Mouse (Mus musculus) intestine, postnatal 0 days (tissue): Measurements from ENCODE around the gene Itgb3. TPM values are rescaled to one million over a fixed set of nuclear protein-coding genes. Genes with fewer than 3 reads are reported as not detected.

Source experiments
- ATAC-seq: fragments of 200-750 bp; cut with Nextera tagmentation; 2 replicates; pipeline ENCODE4 v1.8.0; 2017; ENCODE audit warnings: mild to moderate bottlenecking, moderate TSS enrichment, moderate library complexity
- H3K27ac ChIP-seq: fragments of 300-500 bp; sonication (generic); 2 replicates; pipeline ENCODE4 v1.5.1; 2014; ENCODE audit warnings: mild to moderate bottlenecking, low read depth, low read length, moderate library complexity
- H3K27me3 ChIP-seq: fragments of 300-500 bp; sonication (generic); replicated peaks from 2 replicates; pipeline ENCODE4 v1.6.1; 2014; ENCODE audit warnings: low read length, mixed read lengths; ENCODE audit not compliant: control insufficient read depth, insufficient read depth
- H3K36me3 ChIP-seq: fragments of 300-500 bp; sonication (generic); 2 replicates; pipeline ENCODE4 v1.6.1; 2014; ENCODE audit warnings: mild to moderate bottlenecking, moderate library complexity; ENCODE audit not compliant: control insufficient read depth, insufficient read depth
- H3K4me1 ChIP-seq: fragments of 300-500 bp; sonication (generic); replicated peaks from 2 replicates; pipeline ENCODE4 v1.6.1; 2014; ENCODE audit warnings: antibody characterized with exemption, low read length, mixed read lengths; ENCODE audit not compliant: control insufficient read depth, insufficient read depth
- H3K4me2 ChIP-seq: fragments of 300-500 bp; sonication (generic); replicated peaks from 2 replicates; pipeline ENCODE4 v1.6.1; 2014; ENCODE audit warnings: low read depth, mild to moderate bottlenecking, moderate library complexity
- H3K4me3 ChIP-seq: fragments of 300-500 bp; sonication (generic); 2 replicates; pipeline ENCODE4 v1.5.1; 2014; ENCODE audit warnings: low read depth, low read length
- H3K9ac ChIP-seq: fragments of 300-500 bp; sonication (generic); 2 replicates; pipeline ENCODE4 v1.6.1; 2014; ENCODE audit warnings: mild to moderate bottlenecking, low read depth, low read length
- H3K9me3 ChIP-seq: fragments of 300-500 bp; sonication (generic); 2 replicates; pipeline ENCODE4 v1.6.1; 2016; ENCODE audit warnings: mixed run types; ENCODE audit not compliant: control insufficient read depth
- CTCF ChIP-seq: sonication (generic); IDR thresholded peaks from 2 replicates; pipeline ENCODE4 v1.5.1; 2016; ENCODE audit warnings: low read depth, mild to moderate bottlenecking, control low read depth, antibody characterized with exemption, moderate library complexity
- WGBS: fragments of 180-500 bp; shearing (Covaris S2); extraction: QIAGEN DNeasy Blood & Tissue Kit; methylation state at CpG from one replicate; pipeline ENCODE4 v1.1.7; 2014; 5-methylcytosine and 5-hydroxymethylcytosine counted together
- polyA plus RNA-seq: library from polyadenylated mRNA; unstranded; fragments of >200 nt; fragmentation: Nextera tagmentation; extraction: Ambion mirVana; gene quantifications from 2 replicates; pipeline ENCODE4 v1.2.1, GENCODE M21; 2015

Gene Itgb3
- polyA plus RNA-seq, 1 experiment from 2014 or later, result 5.3 TPM

DNA sequence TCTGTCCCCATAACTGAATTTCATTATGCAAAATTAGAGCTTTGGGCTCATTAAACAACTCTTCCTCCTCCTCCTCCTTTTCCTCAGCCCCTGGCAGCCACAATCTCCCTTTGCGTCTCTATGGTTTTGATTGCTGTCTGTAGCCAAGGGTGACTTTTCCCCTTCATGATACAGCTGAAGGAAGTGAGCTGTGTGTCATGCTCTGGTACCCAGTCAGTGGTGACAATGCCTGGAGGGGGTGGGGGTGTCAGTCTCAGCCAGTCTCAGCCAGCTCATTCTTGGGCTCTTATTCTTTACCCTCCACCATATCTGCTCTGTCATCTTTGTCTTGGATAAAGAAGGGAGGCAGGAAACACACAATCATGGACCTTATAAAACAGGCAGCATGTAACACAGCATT is 23.5 kb downstream of the Itgb3 start:
- WGBS, result 68% methylated on average over 1 of the region's 1 CpGs
- Histone ChIP-seq H3K27ac (no peak overlapping the region), H3K4me1 (no peaks in the 10 kb centered on the region), H3K9me3 (no peaks in the 10 kb centered on the region), H3K27me3 (no peaks in the 10 kb centered on the region), H3K4me3 (no peak overlapping the region), H3K36me3 (0 out of 2 replicates have a peak, but pooled peaks cover 5% of the 10 kb centered on the region), H3K4me2 (no peak overlapping the region), H3K9ac (no peak overlapping the region)
- TF ChIP-seq CTCF, result no peak
- no peak for ATAC-seq

- Histone ChIP-seq H3K4me1 (no peaks in the 10 kb centered on the region), H3K36me3 (peaks cover 13% of the 10 kb centered on the region; the same call in 1 of the 2 replicates), H3K4me3 (no peak overlapping the region), H3K27me3 (no peaks in the 10 kb centered on the region), H3K4me2 (no peak overlapping the region), H3K27ac (no peak overlapping the region), H3K9ac (no peak overlapping the region), H3K9me3 (no peaks in the 10 kb centered on the region)
- WGBS, result 88% methylated on average over 14 of the region's 14 CpGs
- no peak for TF ChIP-seq CTCF
- no peak for ATAC-seq
Measured at GRCm38 (mm10) chr11:104637010-104637409, 29.2 kb downstream of the Itgb3 start.

GRCm38 (mm10) chr11:104638006-104638405 is 30.2 kb downstream of the Itgb3 start:
- H3K27me3 ChIP-seq, result no peaks in the 10 kb centered on the region
- 75% methylated on average over 5 of the region's 5 CpGs for WGBS
- no peak overlapping the region for H3K4me3 ChIP-seq
- no peak overlapping the region for H3K27ac ChIP-seq
- H3K9ac ChIP-seq, result no peak overlapping the region
- no peaks in the 10 kb centered on the region for H3K4me1 ChIP-seq
- ATAC-seq, result no peak
- H3K4me2 ChIP-seq, result no peak overlapping the region
- no peaks in the 10 kb centered on the region for H3K9me3 ChIP-seq
- H3K36me3 ChIP-seq, result peaks cover 13% of the 10 kb centered on the region; the same call in 1 of the 2 replicates
- TF ChIP-seq CTCF, result no peak

GRCm38 (mm10) chr11:104638906-104639305 is 31.1 kb downstream of the Itgb3 start:
- H3K9ac ChIP-seq, result no peak overlapping the region
- ATAC-seq, result no peak
- no peak overlapping the region for H3K27ac ChIP-seq
- no peak for TF ChIP-seq CTCF
- H3K27me3 ChIP-seq, result no peaks in the 10 kb centered on the region
- no peaks in the 10 kb centered on the region for H3K4me1 ChIP-seq
- no peak overlapping the region for H3K4me2 ChIP-seq
- H3K36me3 ChIP-seq, result peaks cover 13% of the 10 kb centered on the region; the same call in 1 of the 2 replicates
- H3K9me3 ChIP-seq, result no peaks in the 10 kb centered on the region
- H3K4me3 ChIP-seq, result no peak overlapping the region
- 57% methylated on average over 2 of the region's 2 CpGs for WGBS

DNA sequence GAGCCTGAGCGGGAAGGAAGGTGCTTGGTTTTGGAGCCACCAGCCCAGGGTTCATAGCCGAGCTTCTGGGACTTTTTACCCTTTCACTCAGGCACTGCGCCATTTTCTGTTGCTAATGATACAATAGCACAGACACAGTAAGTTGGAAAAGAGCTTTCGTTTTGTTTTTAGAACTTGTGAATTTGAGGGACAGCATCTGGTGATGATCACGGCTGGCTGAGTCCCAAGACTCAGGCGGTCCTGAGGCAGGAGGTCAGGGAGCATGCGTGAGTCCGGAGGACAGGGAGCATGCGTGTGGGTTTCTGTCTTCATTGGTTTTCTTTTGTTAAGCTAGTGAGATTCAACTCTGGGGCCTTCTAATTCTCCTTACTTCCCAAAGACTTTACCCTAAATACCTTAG is 31.8 kb downstream of the Itgb3 start:
- no peak for ATAC-seq
- no peak for TF ChIP-seq CTCF
- H3K4me1 ChIP-seq, result no peaks in the 10 kb centered on the region
- WGBS, result 72% methylated on average over 9 of the region's 9 CpGs
- H3K36me3 ChIP-seq, result peaks cover 13% of the 10 kb centered on the region; the same call in 1 of the 2 replicates
- H3K4me2 ChIP-seq, result no peak overlapping the region
- H3K9me3 ChIP-seq, result no peaks in the 10 kb centered on the region
- H3K27me3 ChIP-seq, result no peaks in the 10 kb centered on the region
- no peak overlapping the region for H3K27ac ChIP-seq
- no peak overlapping the region for H3K9ac ChIP-seq
- no peak overlapping the region for H3K4me3 ChIP-seq

GRCm38 (mm10) chr11:104640894-104641293 is 33.1 kb downstream of the Itgb3 start:
- TF ChIP-seq CTCF, result no peak

GRCm38 (mm10) chr11:104643236-104643635 is 35.4 kb downstream of the Itgb3 start:
- no peak overlapping the region for H3K4me3 ChIP-seq
- ATAC-seq, result no peak
- WGBS, result 78% methylated on average over 4 of the region's 4 CpGs
- no peaks in the 10 kb centered on the region for H3K9me3 ChIP-seq
- H3K4me1 ChIP-seq, result no peaks in the 10 kb centered on the region
- no peak overlapping the region for H3K27ac ChIP-seq
- no peak overlapping the region for H3K9ac ChIP-seq
- no peak for TF ChIP-seq CTCF
- 0 out of 2 replicates have a peak, but pooled peaks cover 4% of the 10 kb centered on the region for H3K36me3 ChIP-seq
- no peaks in the 10 kb centered on the region for H3K27me3 ChIP-seq
- H3K4me2 ChIP-seq, result no peak overlapping the region

More at GRCm38 (mm10) chr11:104640894-104641293, 33.1 kb downstream of the Itgb3 start:
- Histone ChIP-seq H3K9me3 (no peaks in the 10 kb centered on the region), H3K27me3 (no peaks in the 10 kb centered on the region), H3K4me3 (no peak overlapping the region), H3K4me2 (no peak overlapping the region), H3K36me3 (peaks cover 8% of the 10 kb centered on the region; the same call in 1 of the 2 replicates), H3K27ac (no peak overlapping the region), H3K4me1 (no peaks in the 10 kb centered on the region), H3K9ac (no peak overlapping the region)
- ATAC-seq, result no peak
- 73% methylated on average over 10 of the region's 10 CpGs for WGBS
